Mouse (Mus musculus) subcutaneous adipose tissue, adult 2 months (tissue): ENCODE results near the gene Als2cl. TPM values are rescaled to one million over a fixed set of nuclear protein-coding genes. Genes with fewer than 3 reads are reported as not detected.

ENCODE experiments used
- polyA plus RNA-seq: library from polyadenylated mRNA; depleted of rRNA; stranded (reverse); fragments of >200 nt; gene quantifications from 2 replicates; pipeline ENCODE4 v1.2.3, GENCODE M21; 2012; ENCODE audit warnings: low replicate concordance; rRNA removed

Als2cl gene
- polyA plus RNA-seq, result 52.9 TPM in 2 replicates

DNA sequence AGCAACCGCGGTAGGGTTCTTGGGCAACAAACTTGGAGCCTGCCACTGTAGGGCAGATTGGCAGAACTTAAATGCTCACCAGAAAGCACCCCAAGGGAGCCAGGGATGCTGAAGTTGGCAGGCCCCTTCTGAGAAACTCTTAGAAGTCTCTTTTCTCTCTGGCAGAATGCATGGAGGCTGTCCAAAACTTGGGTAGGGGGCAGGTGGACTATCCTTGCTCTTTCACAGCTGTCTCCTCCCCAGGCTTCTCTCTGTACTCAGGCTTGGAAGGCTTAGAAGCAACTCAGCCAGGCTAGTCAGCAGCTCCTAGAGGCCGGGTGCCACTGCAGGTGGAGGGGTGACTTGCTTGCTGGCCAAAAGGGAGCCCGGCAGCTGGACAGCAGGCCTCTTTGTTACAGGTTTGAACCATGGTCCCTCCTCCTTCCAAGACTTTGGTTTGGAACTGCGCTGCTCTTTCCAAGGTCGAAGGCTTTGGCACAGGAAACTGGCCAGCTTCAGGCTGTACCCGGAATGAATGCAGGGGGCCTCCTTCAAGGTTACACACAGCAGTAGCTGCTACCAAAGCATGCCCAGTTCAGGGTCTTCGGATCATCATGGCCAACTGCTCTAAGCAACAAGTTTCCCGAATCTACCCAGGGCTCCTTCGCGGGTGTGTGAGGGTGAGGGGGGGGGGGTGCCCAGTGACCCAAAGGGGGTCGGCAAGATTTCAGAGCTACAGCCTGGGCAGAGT lies at the start of gene Als2cl:
TSS of gene Als2cl (plus strand) at position 680 of the 730 bp plus-strand sequence.

DNA sequence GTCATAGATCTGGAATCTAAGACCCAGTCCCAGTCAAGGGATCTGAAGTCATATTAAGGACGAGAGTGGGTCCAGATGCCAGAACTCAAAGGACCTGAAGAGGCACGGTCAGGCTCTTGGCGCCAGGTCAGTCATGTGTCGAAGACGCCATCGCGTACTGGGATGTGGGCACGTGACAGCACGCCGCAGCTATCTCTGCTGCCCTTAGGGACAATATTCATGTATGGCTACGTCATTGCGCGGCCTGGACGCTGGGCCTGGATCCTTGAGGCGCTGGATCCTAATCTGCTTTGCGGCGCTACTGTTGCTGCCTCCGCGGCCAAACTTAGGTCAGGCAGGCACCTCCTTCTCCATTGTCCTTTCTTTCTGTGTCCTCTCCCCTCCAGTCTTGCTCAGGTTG lies 45.3 kb upstream of the Als2cl start, which contains the start of gene Prss45:
TSS of gene Prss45 (plus strand) at position 178 of the 400 bp plus-strand sequence.

DNA sequence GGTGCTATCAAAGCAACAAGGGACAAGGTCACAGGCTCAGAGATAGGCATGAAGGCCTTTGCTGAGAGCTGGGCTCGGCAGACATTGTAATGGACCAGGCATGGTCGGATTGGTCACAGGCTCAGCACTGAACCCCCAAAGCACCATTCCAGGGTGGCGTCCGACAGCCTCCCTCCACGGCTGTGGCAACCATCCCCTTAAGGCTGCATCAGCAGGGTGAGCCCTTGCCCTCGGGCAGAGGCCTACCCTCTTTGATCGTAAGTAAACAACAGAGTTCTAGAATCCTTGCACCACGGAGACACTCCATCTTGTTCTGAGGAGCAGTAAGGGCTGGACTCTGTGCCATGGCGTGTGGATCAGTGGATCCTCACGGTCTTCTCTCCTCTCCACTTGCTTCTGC lies 35.5 kb upstream of the Als2cl start, which contains the start of gene Prss46:
TSS of gene Prss46 (plus strand) at position 301 of the 400 bp plus-strand sequence.

DNA sequence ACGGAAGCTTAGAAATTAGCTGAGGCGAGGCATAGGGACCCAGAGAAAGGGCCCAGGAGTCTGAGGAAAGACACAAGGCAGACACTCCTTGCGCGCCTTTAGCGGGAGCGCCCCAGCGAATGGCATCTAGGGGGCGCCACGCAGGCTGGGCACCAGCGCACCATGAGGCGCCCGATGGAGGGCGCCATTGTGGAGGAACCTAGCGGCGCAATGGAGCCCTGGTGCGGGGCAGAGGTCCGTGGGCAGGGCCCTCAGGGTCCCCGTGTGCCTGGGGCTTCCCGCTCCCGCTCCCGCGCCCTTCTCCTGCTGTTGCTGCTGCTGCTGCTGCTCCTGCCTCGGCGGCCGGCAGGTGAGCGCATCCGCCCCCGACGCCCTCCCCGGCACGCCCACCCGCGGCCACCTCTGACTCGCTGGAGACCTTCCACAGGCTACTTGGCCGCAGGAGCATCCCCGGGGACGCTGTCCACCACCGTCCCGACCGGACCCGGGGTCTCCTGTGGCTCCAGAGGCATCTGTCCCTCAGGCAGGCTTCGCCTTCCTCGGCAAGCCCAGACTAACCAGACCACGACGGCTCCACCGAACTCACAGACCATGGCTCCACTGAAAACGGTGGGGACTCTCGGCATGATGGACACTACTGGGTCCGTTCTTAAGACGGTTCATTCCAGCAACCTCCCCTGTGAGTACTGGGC lies 21.7 kb upstream of the Als2cl start, which contains the start of gene Prss50:
TSS of gene Prss50 (plus strand) at position 187 of the 692 bp plus-strand sequence.

DNA sequence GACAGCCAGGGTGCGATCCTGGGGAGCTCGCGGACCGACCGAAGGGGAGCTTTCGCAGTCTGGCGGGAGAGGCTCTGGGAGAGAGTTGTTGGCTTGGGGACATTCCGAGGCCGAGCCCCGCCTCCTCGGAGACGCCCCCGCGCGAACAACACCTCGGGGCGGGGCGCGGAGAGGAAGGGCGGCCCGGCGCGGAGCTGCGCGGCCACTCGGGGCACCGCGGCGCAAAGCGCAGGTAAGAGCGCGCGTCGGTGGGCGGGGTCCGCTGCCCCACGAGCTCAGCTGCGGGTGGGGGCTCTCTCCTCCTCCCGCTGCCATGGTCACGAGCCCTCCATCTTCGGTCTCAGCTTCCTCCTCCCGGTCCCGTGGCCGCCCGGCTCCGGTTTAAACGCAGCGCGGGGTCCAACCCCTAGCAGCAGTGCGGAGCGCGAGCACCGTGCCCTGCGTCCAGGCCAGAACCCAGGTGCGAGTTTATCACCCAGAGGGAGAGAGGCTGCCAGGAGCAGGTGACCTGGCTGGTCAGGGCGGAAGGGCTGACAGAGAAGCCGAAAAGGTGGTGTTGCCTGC lies 410 bp downstream of the Als2cl start, which contains the start of gene Tmie:
TSS of gene Tmie (minus strand) at position 116 of the 564 bp plus-strand sequence.

DNA sequence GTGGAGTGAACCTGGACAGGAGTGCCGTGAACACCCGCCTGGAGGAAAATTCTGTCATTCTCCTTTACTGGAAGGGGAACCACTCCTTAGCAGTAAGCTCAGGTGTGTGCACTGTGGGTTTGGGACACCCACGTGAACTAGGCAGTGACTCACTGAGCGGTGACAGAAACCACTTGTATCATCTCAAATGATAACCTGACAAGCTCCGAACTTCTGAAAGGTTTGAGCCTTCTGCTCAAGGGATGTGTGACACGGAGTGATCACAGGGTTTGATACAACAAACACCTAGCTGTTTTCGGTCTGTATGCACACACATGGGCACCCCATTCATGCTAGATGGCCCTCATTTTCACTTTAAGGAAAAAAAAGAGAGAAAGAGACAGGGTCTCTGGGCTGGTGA lies 37.1 kb downstream of the Als2cl start, which contains the start of gene Fam240a:
TSS of gene Fam240a (minus strand) at position 76 of the 400 bp plus-strand sequence.

DNA sequence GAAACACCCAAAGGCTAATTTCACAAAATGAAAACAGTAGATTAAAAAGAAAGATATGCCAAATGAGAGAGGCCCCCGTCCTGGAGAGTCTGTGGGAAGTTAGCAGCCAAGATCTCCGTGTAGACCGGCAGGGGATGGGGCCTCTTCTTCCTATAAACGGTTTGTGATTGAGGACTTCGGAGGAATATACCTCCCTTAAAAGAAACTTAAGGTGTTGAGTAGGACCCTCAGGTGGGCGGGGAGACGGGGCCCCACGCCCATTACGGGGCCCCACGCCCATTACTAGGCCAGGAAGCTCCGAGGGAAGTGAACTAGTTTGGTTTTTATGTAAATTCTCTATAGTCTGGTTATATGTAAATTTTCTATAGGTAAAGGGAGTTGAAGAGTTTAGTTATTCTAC lies 66.3 kb downstream of the Als2cl start, which contains the start of gene Tdgf1:
TSS of gene Tdgf1 (minus strand) at position 233 of the 400 bp plus-strand sequence.

Other genes starting within 250 kb of the Als2cl start
- 27.7 and 35.7 TPM in 2 replicates for gene Nbeal2, start 225.7 kb upstream of the Als2cl start, polyA plus RNA-seq
- gene Ccdc12, start 223.4 kb upstream of the Als2cl start, polyA plus RNA-seq, result 72.6 and 80.9 TPM in 2 replicates
- 0.70 and 1.2 TPM in 2 replicates for gene Myl3, start 138.0 kb upstream of the Als2cl start, polyA plus RNA-seq
- 100 and 195 TPM in 2 replicates for gene Pth1r, start 132.7 kb upstream of the Als2cl start, polyA plus RNA-seq
- gene Prss42, start 81.7 kb upstream of the Als2cl start, polyA plus RNA-seq, result not detected in 2 replicates
- not detected in 2 replicates for gene Prss44, start 65.9 kb upstream of the Als2cl start, polyA plus RNA-seq
- not detected in 2 replicates for gene Prss43, start 53.2 kb upstream of the Als2cl start, polyA plus RNA-seq
- 0.10 TPM in 1 of 2 replicates, not detected in the other for gene Prss45, start 45.3 kb upstream of the Als2cl start, polyA plus RNA-seq
- not detected in 2 replicates for gene Prss46, start 35.4 kb upstream of the Als2cl start, polyA plus RNA-seq
- not detected in 2 replicates for gene Prss50, start 21.9 kb upstream of the Als2cl start, polyA plus RNA-seq
- gene Tmie, start 243 bp downstream of the Als2cl start, polyA plus RNA-seq, result 2.2 and 3.2 TPM in 2 replicates
- gene Fam240a, start 37.0 kb downstream of the Als2cl start, polyA plus RNA-seq, result not detected in 2 replicates
- gene Tdgf1, start 66.3 kb downstream of the Als2cl start, polyA plus RNA-seq, result not detected in 2 replicates
- gene Lrrc2, start 71.7 kb downstream of the Als2cl start, polyA plus RNA-seq, result not detected in 2 replicates
- gene Rtp3, start 110.7 kb downstream of the Als2cl start, polyA plus RNA-seq, result 6.2 and 23.4 TPM in 2 replicates
- gene Ltf, start 139.4 kb downstream of the Als2cl start, polyA plus RNA-seq, result 0.29 and 68.2 TPM in 2 replicates
- gene Ccrl2, start 177.6 kb downstream of the Als2cl start, polyA plus RNA-seq, result 6.7 and 9.0 TPM in 2 replicates
- gene Lrrfip2, start 237.7 kb downstream of the Als2cl start, polyA plus RNA-seq, result 12.6 and 17.2 TPM in 2 replicates